24 mouse cellular contexts compared by ENCODE assay signal in the genomic region with DNA sequence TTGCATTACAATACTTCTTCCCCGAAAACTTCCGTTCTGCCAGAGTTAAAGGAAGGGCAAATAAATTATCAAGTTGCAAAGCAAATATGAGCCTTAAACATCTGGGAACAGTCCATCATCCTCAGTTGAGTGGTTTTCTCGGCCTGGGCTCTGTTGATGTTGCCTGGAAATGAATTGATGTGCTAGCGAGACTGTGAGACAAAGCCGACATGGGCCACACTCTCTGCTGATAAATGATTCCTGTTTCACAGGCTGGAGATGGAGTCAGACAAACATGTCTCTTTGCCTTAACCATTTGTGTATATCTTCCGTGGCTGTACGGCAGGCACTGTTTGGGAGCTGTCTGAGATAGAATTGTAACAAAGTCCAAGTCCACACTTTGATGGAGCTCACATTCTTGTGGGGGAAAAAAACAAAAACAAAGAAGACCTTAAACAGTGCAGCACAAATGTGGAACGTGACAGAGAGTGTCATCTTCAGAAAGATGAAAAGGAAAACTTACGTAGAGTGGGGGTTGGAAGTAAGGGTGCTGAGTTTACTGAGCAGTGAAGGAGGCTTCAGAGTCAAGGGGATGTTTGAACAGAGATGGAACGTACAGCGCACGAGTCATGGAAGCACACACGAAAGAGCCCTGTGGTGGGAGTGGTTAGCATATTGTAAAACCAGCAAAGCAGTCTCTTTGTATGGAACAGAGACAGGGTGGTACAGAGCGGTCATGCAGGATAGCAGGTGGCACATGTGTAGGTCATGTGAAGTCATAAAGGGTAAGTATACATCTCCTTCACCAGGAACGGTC.
DNase-seq lines count a peak whose midpoint lies in the region; ATAC-seq lines count a peak whose summit lies in the region.
"Had no signal": no experiment of that assay in that cellular context is flagged by ENCODE, and none has a peak within 500 bp of the region (broad histone marks: within the 10 kb centered on the region; RNA-seq: fewer than 3 reads in every experiment).

No protein-coding gene starts in this region.

- no peaks in the 10 kb centered on the region for H3K9me3 ChIP-seq in intestine, embryonic 14.5 days (ENCODE audit: control insufficient read depth, low read length)
- no peaks in the 10 kb centered on the region for H3K9me3 ChIP-seq in intestine, embryonic 16.5 days (ENCODE audit: control insufficient read depth, low read length)
- H3K9me3 ChIP-seq in neural tube, embryonic 11.5 days (ENCODE audit: control insufficient read depth, low read length): no peaks in the 10 kb centered on the region
- H3K9me3 ChIP-seq in embryonic facial prominence, embryonic 10.5 days: no peaks in the 10 kb centered on the region
- H3K9me3 ChIP-seq: embryonic facial prominence, embryonic 15.5 days; forebrain, embryonic 10.5 days; heart, embryonic 13.5 days; hindbrain, embryonic 15.5 days had no signal

- H3K36me3 ChIP-seq in intestine, embryonic 14.5 days (ENCODE audit: control insufficient read depth, insufficient read depth, low read length): no peaks in the 10 kb centered on the region
- no peaks in the 10 kb centered on the region for H3K36me3 ChIP-seq in intestine, embryonic 16.5 days (ENCODE audit: control insufficient read depth, insufficient read depth, low read length)
- H3K36me3 ChIP-seq in neural tube, embryonic 11.5 days (ENCODE audit: control insufficient read depth, insufficient read depth, low read length): no peaks in the 10 kb centered on the region
- no peaks in the 10 kb centered on the region for H3K36me3 ChIP-seq in embryonic facial prominence, embryonic 10.5 days (replicated peaks)
- H3K36me3 ChIP-seq: embryonic facial prominence, embryonic 15.5 days; forebrain, embryonic 10.5 days; G1E; heart, embryonic 13.5 days; hindbrain, embryonic 15.5 days had no signal

- no peaks in the 10 kb centered on the region for H3K4me1 ChIP-seq in intestine, embryonic 14.5 days (replicated peaks; ENCODE audit: control insufficient read depth, insufficient read depth, low read length)
- H3K4me1 ChIP-seq in intestine, embryonic 16.5 days (ENCODE audit: control insufficient read depth, insufficient read depth, low read length): no peaks in the 10 kb centered on the region
- no peaks in the 10 kb centered on the region for H3K4me1 ChIP-seq in neural tube, embryonic 11.5 days (ENCODE audit: control insufficient read depth, insufficient read depth, low read length)
- no peaks in the 10 kb centered on the region for H3K4me1 ChIP-seq in embryonic facial prominence, embryonic 10.5 days
- H3K4me1 ChIP-seq: embryonic facial prominence, embryonic 15.5 days; forebrain, embryonic 10.5 days; heart, embryonic 13.5 days; hindbrain, embryonic 15.5 days had no signal

- DNase-seq in intestine, embryonic 14.5 days (ENCODE audit: low spot score): peak; percentile 52
- peak; percentile 16 to 29 for DNase-seq in kidney, postnatal 4 days
- DNase-seq in kidney, adult 9 months: no peak
- peak; percentile 22 for DNase-seq in thymus, postnatal 0 days (ENCODE audit: low spot score)
- DNase-seq in thymus, postnatal 4 days: no peak
- DNase-seq in neural tube, embryonic 11.5 days (ENCODE audit: low spot score): peak; percentile 16
- no peak for DNase-seq in embryonic facial prominence, embryonic 10.5 days (ENCODE audit: low spot score)
- DNase-seq: adrenal gland, postnatal 10 days; B cell, adult 2 months; cerebellum, adult 11 months; cerebellum, adult 8-10 months; cerebellum, postnatal 25 days; gastrocnemius, postnatal 36 days; heart, adult 11 months; heart, postnatal 36 days had no signal

- no peak overlapping the region; the same call in 1 of the 2 replicates for H3K4me2 ChIP-seq in intestine, embryonic 14.5 days (ENCODE audit: low read length)
- H3K4me2 ChIP-seq in intestine, embryonic 16.5 days (ENCODE audit: low read depth, low read length): no peak overlapping the region
- no peak overlapping the region for H3K4me2 ChIP-seq in neural tube, embryonic 11.5 days (ENCODE audit: low read depth)
- H3K4me2 ChIP-seq: embryonic facial prominence, embryonic 15.5 days; heart, embryonic 13.5 days; hindbrain, embryonic 15.5 days had no signal

- WGBS in intestine, embryonic 14.5 days: 32% methylated on average over 15 of the region's 15 CpGs
- WGBS in intestine, embryonic 16.5 days: 45% methylated on average over 15 of the region's 15 CpGs
- WGBS in neural tube, embryonic 11.5 days: 69% methylated on average over 15 of the region's 15 CpGs
- WGBS in embryonic facial prominence, embryonic 10.5 days: 85% methylated on average over 15 of the region's 15 CpGs

- ATAC-seq in intestine, embryonic 14.5 days (replicated peaks; ENCODE audit: low FRiP score, low TSS enrichment, low read depth): peak; percentile 60; the same call in 1 of the 2 replicates
- ATAC-seq in intestine, embryonic 16.5 days: no peak
- no peak for ATAC-seq in neural tube, embryonic 11.5 days (ENCODE audit: insufficient read depth, low FRiP score, low TSS enrichment)
- ATAC-seq: CD4-positive, CD25-positive, alpha-beta regulatory T cell, adult 4 months; forebrain, embryonic 14.5 days had no signal

- H3K27ac ChIP-seq in intestine, embryonic 14.5 days (ENCODE audit: low read depth): no peak overlapping the region
- H3K27ac ChIP-seq in intestine, embryonic 16.5 days (ENCODE audit: low read length): no peak overlapping the region
- no peak overlapping the region for H3K27ac ChIP-seq in neural tube, embryonic 11.5 days (ENCODE audit: low read depth, low read length)
- H3K27ac ChIP-seq in embryonic facial prominence, embryonic 10.5 days (replicated peaks): no peak overlapping the region
- H3K27ac ChIP-seq: embryonic facial prominence, embryonic 15.5 days; forebrain, embryonic 10.5 days; heart, embryonic 13.5 days; hindbrain, embryonic 15.5 days had no signal

- no peaks in the 10 kb centered on the region for H3K27me3 ChIP-seq in intestine, embryonic 14.5 days (replicated peaks; ENCODE audit: control insufficient read depth, insufficient read depth, low read length)
- H3K27me3 ChIP-seq in intestine, embryonic 16.5 days (replicated peaks; ENCODE audit: control insufficient read depth, insufficient read depth, low read length): no peaks in the 10 kb centered on the region
- no peaks in the 10 kb centered on the region for H3K27me3 ChIP-seq in neural tube, embryonic 11.5 days (ENCODE audit: control insufficient read depth, insufficient read depth, low read length)
- no peaks in the 10 kb centered on the region for H3K27me3 ChIP-seq in embryonic facial prominence, embryonic 10.5 days (replicated peaks; ENCODE audit: low read depth, poor library complexity, severe bottlenecking)
- H3K27me3 ChIP-seq: embryonic facial prominence, embryonic 15.5 days; heart, embryonic 13.5 days; hindbrain, embryonic 15.5 days had no signal

- no peak overlapping the region for H3K9ac ChIP-seq in intestine, embryonic 14.5 days (ENCODE audit: low read length)
- H3K9ac ChIP-seq in intestine, embryonic 16.5 days (ENCODE audit: low read depth, low read length): no peak overlapping the region
- no peak overlapping the region for H3K9ac ChIP-seq in neural tube, embryonic 11.5 days (ENCODE audit: low read length)
- H3K9ac ChIP-seq: embryonic facial prominence, embryonic 15.5 days; heart, embryonic 13.5 days; hindbrain, embryonic 15.5 days had no signal

- no peak overlapping the region for H3K4me3 ChIP-seq in intestine, embryonic 14.5 days (ENCODE audit: low read depth, low read length)
- H3K4me3 ChIP-seq in intestine, embryonic 16.5 days (ENCODE audit: low read length): no peak overlapping the region
- H3K4me3 ChIP-seq in neural tube, embryonic 11.5 days (ENCODE audit: low read depth, low read length): no peak overlapping the region
- no peak overlapping the region for H3K4me3 ChIP-seq in embryonic facial prominence, embryonic 10.5 days
- H3K4me3 ChIP-seq: embryonic facial prominence, embryonic 15.5 days; erythroblast, embryonic 14.5 days; forebrain, embryonic 10.5 days; heart, embryonic 13.5 days; hindbrain, embryonic 15.5 days had no signal

Comparison
In these comparisons a context has a peak if more than half of its experiments do, and no peak if none do; other contexts are left out.
1. DNase-seq: peak in intestine, embryonic 14.5 days (single experiment), kidney, postnatal 4 days (2 of 2), thymus, postnatal 0 days (single experiment) and neural tube, embryonic 11.5 days (single experiment); none in kidney, adult 9 months (single experiment), thymus, postnatal 4 days (single experiment) and embryonic facial prominence, embryonic 10.5 days (single experiment).